Mouse (Mus musculus): ENCODE measurements around the gene Espnl.
A peak's percentile ranks its signal among the peaks of the same experiment; 100 is the strongest.

Espnl gene

GRCm38 (mm10) chr1:91390369-91390768 lies 68.5 kb downstream of the Espnl start:
- no peak for DNase-seq

GRCm38 (mm10) chr1:91397927-91398259 lies 76.0 kb downstream of the Espnl start:
- peak in 1 of 2 experiments; percentile 34 for DNase-seq
